Mouse (Mus musculus): ENCODE results near the gene Usf2.

Gene Usf2

GRCm38 (mm10) chr7:30956756-30957366 is at the start of gene Usf2:
Usf2 (minus strand) TSS chr7:30956803.
- DNase-seq (ENCODE audit: low spot score), result peak; percentile 86

DNA sequence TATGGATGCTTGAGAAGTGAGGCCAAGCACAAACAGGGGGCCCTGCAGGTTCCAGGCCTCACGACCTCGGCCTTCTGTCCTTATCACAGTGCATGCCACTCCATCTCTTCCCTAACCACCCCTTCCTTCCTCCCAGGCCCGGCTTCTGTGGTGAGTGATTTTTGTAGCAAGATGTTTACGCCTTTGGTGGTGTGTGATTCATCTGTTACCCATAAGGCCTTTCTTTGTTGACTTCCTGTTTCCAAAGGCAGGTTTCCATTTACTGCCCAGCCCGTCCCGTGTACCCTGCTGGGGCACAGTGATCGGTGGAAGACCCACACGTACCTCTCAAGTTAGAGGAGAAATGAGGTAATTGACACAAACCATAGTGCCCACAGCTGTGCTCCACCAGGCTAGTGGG is 46.0 kb upstream of the Usf2 start:
- DNase-seq (ENCODE audit: low spot score), result no peak

- no peak for DNase-seq (ENCODE audit: low spot score)
These were observed 44.0 kb upstream of the Usf2 start for GRCm38 (mm10) chr7:31000505-31001020.

DNA sequence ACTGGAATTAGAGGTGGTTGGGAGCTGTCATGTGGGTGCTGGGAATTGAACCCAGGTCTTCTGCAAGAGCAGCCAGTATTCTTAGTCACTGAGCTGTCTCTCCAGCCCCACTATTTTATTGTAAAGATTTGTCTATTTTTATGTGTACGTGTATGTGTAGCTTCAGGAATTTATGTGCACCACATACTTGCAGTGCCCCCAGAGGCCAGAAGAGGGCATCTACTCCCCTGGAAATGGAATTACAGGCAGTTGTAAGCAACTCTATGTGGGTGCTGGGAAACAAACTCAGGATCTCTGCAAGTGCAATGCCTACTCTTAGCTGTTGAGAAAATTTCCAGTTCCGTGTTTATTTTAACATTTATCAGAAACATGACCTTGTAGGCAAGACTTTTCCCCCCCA is 39.9 kb upstream of the Usf2 start:
- DNase-seq (ENCODE audit: low spot score), result no peak

DNA sequence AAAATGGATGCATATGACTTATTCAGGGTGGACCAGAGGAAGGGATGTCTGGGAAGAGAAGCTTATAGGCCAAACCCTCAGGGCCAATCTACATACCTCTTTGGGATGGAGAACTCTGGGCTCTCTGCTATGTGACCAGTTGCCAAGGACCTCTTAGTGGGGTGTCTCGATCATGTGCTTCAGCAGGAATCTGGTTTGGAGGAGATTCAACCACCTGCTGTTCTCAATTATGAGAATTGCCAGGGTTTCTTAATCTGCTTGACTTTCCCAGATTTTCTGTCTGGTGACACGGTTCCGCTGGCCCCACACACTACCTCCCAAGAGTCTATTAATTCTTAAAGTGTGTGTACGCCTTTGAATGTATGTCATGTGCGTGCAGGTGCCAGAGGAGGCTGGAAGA is 37.4 kb upstream of the Usf2 start:
- DNase-seq (ENCODE audit: low spot score), result no peak

DNA sequence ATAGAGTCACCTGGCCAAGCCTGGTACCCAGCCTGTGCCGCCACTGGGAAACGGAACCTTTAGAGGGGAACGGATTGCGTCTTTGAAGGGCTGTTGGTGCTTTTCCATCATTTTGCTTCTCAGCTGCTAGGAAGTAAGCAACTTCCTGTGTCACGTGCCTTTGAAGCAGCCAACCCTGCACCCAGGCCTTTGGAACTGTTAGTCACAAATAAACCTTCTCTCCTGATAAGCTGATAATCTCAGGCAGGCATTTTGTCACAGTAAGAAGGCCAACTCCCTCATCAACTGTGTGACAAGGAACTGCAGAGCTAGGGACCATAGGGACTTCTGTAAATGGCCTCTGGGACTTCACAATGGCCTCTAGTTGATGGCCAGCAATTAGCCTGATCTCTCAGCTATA is 35.5 kb upstream of the Usf2 start:
- no peak for DNase-seq (ENCODE audit: low spot score)

DNA sequence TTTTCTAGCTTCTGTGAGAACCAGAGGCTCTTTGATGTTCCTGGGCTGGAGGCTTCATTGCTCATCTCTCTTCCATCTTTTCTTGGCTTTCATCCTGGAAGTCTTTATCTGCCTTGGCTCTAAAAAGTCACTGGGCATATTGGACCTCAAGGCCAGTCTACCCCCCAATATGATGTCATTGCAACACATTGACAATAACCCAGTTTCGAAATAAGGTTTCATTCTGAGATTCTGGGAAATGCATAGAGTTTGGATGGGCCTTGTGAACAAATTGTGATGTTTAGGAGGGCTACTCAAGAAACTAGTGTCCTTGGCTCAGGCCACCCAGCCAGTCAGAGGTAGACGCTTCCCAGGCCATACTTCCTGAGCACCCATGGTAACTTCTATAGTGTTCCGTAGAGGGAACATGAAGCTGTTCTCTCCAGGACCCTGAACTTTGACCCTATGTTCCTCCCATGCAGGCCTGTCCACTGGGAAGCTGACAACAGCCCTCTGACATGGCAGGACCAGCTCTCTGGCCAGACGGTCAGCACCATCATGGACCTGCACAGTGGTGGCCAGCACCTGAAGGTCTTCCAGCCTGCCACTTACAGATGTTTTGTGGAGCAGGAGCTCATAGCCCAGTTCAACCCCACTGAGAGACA is 32.0 kb upstream of the Usf2 start:
- no peak for DNase-seq (ENCODE audit: low spot score)

- no peak for DNase-seq (ENCODE audit: low spot score)
These were observed 28.8 kb upstream of the Usf2 start for GRCm38 (mm10) chr7:30985357-30985756.

- DNase-seq (ENCODE audit: low spot score), result no peak
These were observed 25.1 kb upstream of the Usf2 start for GRCm38 (mm10) chr7:30981703-30982102.

GRCm38 (mm10) chr7:30973501-30974289 is 17.1 kb upstream of the Usf2 start, which contains the start of gene Fam187b:
Fam187b (plus strand) TSS chr7:30973790.
- peak; percentile 94 for DNase-seq (ENCODE audit: low spot score)

- peak; percentile 59 for DNase-seq (ENCODE audit: low spot score)
These were observed 16.6 kb upstream of the Usf2 start, which contains the start of gene Lsr for GRCm38 (mm10) chr7:30973251-30973500. Lsr (minus strand) TSS chr7:30973464.

- no peak for DNase-seq (ENCODE audit: low spot score)
These were observed 16.0 kb upstream of the Usf2 start for GRCm38 (mm10) chr7:30972426-30973250.

GRCm38 (mm10) chr7:30971901-30972300 is 15.3 kb upstream of the Usf2 start:
- DNase-seq (ENCODE audit: low spot score), result no peak

- no peak for DNase-seq (ENCODE audit: low spot score)
These were observed 12.6 kb upstream of the Usf2 start for GRCm38 (mm10) chr7:30969174-30969573.

DNA sequence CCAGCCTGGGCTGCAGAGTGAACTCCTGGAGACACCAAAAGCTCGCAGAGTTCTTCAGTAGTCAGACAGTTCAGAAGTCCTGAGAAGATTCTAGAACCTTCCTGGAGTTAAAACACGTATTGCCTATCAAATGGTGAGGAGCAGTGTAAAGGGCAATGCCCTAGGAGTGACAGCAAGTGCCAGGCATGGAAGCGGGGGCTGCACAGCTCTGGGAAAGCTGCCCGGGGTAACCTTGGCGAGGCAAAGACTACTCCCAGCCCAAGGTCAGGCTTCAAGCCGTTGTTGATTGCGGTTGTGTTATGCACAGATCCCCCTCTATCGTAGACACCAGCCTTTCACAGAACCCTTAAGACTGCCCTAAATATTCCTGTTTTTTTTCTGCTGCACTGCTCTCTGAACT is 12.0 kb upstream of the Usf2 start:
- no peak for DNase-seq (ENCODE audit: low spot score)

- no peak for DNase-seq (ENCODE audit: low spot score)
These were observed 10.1 kb upstream of the Usf2 start for GRCm38 (mm10) chr7:30966657-30967056.

DNA sequence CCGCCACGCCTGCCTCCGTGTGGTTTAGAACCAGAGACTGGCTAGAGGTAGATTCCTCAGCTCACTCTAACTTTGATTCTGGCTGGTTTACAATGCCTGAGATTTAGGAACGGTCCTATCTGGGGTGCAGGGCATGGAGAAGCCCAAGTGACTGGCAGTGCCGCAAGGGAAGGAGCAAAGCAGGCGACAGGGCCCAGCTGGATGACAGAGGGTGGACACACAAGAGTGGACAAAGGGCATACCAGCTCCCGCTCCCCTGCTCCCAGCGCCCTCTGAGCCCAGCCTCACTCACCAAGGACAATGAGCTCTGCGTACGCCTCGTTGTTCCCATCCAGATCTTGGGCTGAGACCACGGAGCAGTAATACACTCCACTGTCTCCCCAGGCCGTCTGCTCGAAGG is 9.1 kb upstream of the Usf2 start:
- DNase-seq (ENCODE audit: low spot score), result no peak

- DNase-seq (ENCODE audit: low spot score), result no peak
These were observed 7.8 kb upstream of the Usf2 start for GRCm38 (mm10) chr7:30964366-30964765.

GRCm38 (mm10) chr7:30962862-30963261 is 6.3 kb upstream of the Usf2 start:
- DNase-seq (ENCODE audit: low spot score), result no peak

- no peak for DNase-seq (ENCODE audit: low spot score)
These were observed 3.3 kb upstream of the Usf2 start for GRCm38 (mm10) chr7:30959786-30960349.

GRCm38 (mm10) chr7:30958866-30959487 is 2.4 kb upstream of the Usf2 start:
- no peak for DNase-seq (ENCODE audit: low spot score)

All from embryo, embryonic 10 days (tissue).